Mouse (Mus musculus) kidney, adult 18-20 months (tissue): ENCODE measurements at regions not wholly inside any gene's neighbourhood (a gene's known extent, or its start where the extent isn't known, plus 50 kb on each side); places are given as distances from the start of the nearest gene placed in this dataset.

Experiments used
- DNase-seq: peaks from one replicate; pipeline ENCODE4 v3.0.0; 2021

- DNase-seq: no peak
Measured at GRCm38 (mm10) chr9:41668741-41669140, 455.4 kb downstream of the Sorl1 start.

GRCm38 (mm10) chr9:41665000-41665685, 459.0 kb downstream of the Sorl1 start:
- no peak for DNase-seq

GRCm38 (mm10) chr9:41660576-41660975, 463.5 kb downstream of the Sorl1 start:
- DNase-seq: no peak

- DNase-seq: no peak
Measured at GRCm38 (mm10) chr9:41660011-41660410, 464.1 kb downstream of the Sorl1 start.

- no peak for DNase-seq
Measured at GRCm38 (mm10) chr9:41631564-41632205, 470.2 kb upstream of the Ubash3b start.

GRCm38 (mm10) chr9:41621341-41621740, 459.8 kb upstream of the Ubash3b start:
- DNase-seq: no peak

- no peak for DNase-seq
Measured at GRCm38 (mm10) chr9:41614002-41614401, 452.5 kb upstream of the Ubash3b start.

GRCm38 (mm10) chr9:41612802-41613550, 451.5 kb upstream of the Ubash3b start:
- no peak for DNase-seq

GRCm38 (mm10) chr9:41612452-41612795, 450.9 kb upstream of the Ubash3b start:
- DNase-seq: no peak

- no peak for DNase-seq
Measured at GRCm38 (mm10) chr9:41611534-41612451, 450.3 kb upstream of the Ubash3b start.

GRCm38 (mm10) chr9:41610347-41610746, 448.9 kb upstream of the Ubash3b start:
- DNase-seq: no peak

- DNase-seq: no peak
Measured at GRCm38 (mm10) chr9:41606136-41606535, 444.6 kb upstream of the Ubash3b start.

- no peak for DNase-seq
Measured at GRCm38 (mm10) chr9:41604916-41605315, 443.4 kb upstream of the Ubash3b start.

- no peak for DNase-seq
Measured at GRCm38 (mm10) chr9:41600778-41601177, 439.3 kb upstream of the Ubash3b start.

- DNase-seq: no peak
Measured at GRCm38 (mm10) chr9:41599874-41600273, 438.4 kb upstream of the Ubash3b start.

- DNase-seq: no peak
Measured at GRCm38 (mm10) chr9:41595749-41596148, 434.3 kb upstream of the Ubash3b start.

- no peak for DNase-seq
Measured at GRCm38 (mm10) chr9:41593998-41594397, 432.5 kb upstream of the Ubash3b start.

GRCm38 (mm10) chr9:41592900-41593690, 431.6 kb upstream of the Ubash3b start:
- DNase-seq: no peak

- no peak for DNase-seq
Measured at GRCm38 (mm10) chr9:41592101-41592500, 430.6 kb upstream of the Ubash3b start.

- DNase-seq: no peak
Measured at GRCm38 (mm10) chr9:41590164-41590563, 428.7 kb upstream of the Ubash3b start.

- DNase-seq: no peak
Measured at GRCm38 (mm10) chr9:41588466-41589425, 427.2 kb upstream of the Ubash3b start.
